Mouse (Mus musculus): ENCODE data around the gene Gm20388. TPM values are rescaled to one million over a fixed set of nuclear protein-coding genes. Genes with fewer than 3 reads are reported as not detected.

The Gm20388 gene
- polyA plus RNA-seq, 1 experiment from 2014 or later, result not detected

DNA sequence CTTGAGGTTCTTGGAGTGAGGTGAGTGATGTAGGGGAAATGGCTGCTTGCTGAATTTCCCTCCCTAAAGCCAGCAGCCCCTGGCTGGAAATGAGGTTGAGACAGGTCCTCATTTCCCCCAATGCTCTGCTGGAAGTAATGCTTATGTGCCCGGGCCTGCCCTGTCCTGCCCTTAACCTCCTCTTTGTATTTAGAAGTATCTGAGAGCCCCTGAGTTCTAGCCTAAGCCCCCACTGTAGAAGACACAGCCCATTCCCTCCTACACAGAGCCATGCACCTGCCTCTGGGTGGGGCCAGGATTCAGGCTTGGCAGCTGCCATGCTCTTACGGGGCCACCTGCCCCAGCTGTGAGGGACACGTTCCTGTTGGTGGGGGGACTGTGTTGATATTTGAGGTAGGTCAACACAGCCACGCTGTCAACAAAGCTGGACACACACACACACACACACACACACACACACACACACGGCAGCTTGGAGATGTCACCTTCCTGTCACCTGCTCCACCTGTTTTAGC is 2787.7 kb downstream of the Gm20388 start:
- Histone ChIP-seq H3K9me3 (replicated peaks) (no peaks in the 10 kb centered on the region), H3K27me3 (peaks cover 26% of the 10 kb centered on the region; the same call in 1 of the 2 replicates), H3K36me3 (peaks cover 24% of the 10 kb centered on the region), H3K4me2 (peak overlapping the region; percentile 77), H3K4me3 (replicated peaks) (peak overlapping the region; percentile 66), H3K4me1 (replicated peaks) (peaks cover 99% of the 10 kb centered on the region), H3K27ac (peak overlapping the region; percentile 85), H3K9ac (peak overlapping the region; percentile 77)
- DNase-seq, result no peak
- WGBS (ENCODE audit: insufficient replicate concordance), result 6% methylated on average over 5 of the region's 5 CpGs
- peak; percentile 39; the same call in 1 of the 2 replicates for ATAC-seq (ENCODE audit: low read depth)

DNA sequence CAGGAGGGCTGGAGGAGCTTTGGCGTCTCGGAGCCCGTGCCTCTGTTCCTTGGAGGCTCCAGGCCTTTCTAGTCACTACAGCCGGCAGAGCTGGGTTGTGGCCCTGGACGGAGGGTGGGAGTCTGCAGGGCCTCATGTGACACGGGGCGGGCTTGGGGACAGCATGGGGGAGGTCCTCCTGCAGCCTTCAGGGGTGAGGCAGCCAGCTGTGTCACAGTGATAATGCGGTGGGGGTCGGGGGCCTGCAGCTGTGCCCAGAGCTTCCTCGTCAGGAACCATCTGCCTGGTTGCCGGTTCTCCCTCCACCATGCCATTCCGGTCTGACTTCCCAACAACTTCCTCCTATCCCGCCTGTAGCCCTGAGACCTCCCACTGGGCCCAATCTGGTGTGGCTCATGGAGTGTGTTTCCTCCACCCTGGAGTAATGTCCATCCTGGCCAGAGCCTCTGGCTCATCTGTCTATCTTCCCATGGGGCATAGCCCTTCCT is 2788.4 kb downstream of the Gm20388 start, which contains the start of gene Cbfa2t3:
Gene Cbfa2t3, minus strand, starts transcription at position 105 of the 488 bp plus-strand sequence.
- Histone ChIP-seq H3K27ac (peak within 1 kb of the TSS; percentile 85), H3K36me3 (peaks cover 17% of the 10 kb centered on the region), H3K9ac (peak within 1 kb of the TSS; percentile 77), H3K4me3 (replicated peaks) (peak within 1 kb of the TSS; percentile 66), H3K27me3 (peaks cover 27% of the 10 kb centered on the region; the same call in 1 of the 2 replicates), H3K4me1 (replicated peaks) (peaks cover 95% of the 10 kb centered on the region), H3K4me2 (peak within 1 kb of the TSS; percentile 77), H3K9me3 (replicated peaks) (no peaks in the 10 kb centered on the region)
- 3% methylated on average over 13 of the region's 13 CpGs for WGBS (ENCODE audit: insufficient replicate concordance)
- DNase-seq, result peak; percentile 78
- ATAC-seq (ENCODE audit: low read depth), result peak; percentile 74

DNA sequence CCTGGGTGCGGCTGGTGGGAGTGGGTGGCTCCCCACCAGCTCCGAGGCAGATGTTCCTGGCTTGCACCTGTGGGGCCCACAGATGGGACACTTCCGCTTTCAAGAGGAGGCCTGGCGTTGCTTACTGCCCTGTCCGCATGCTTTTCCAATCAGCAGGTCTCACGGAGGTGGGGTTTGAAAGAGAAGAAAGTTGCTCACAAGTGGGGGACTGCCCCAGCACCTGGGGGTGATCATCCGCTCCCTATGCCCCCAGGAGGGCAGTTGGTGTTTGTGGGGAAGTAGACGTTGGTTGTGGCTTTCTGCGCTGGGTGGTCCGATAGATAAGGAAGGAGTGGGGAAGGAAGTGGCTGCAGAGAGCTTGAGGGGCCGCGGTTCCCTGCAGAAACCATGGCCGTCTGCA is 2790.0 kb downstream of the Gm20388 start:
- Histone ChIP-seq H3K9me3 (replicated peaks) (no peaks in the 10 kb centered on the region), H3K4me2 (peak overlapping the region; percentile 62), H3K27ac (peak overlapping the region; percentile 85), H3K4me3 (replicated peaks) (peak overlapping the region; percentile 27), H3K36me3 (peaks cover 4% of the 10 kb centered on the region), H3K9ac (peak overlapping the region; percentile 58), H3K27me3 (peaks cover 35% of the 10 kb centered on the region), H3K4me1 (replicated peaks) (peaks cover 92% of the 10 kb centered on the region)
- DNase-seq (peak; percentile 67), ATAC-seq (ENCODE audit: low read depth) (peak; percentile 50)
- WGBS (ENCODE audit: insufficient replicate concordance), result 9% methylated on average over 13 of the region's 13 CpGs

DNA sequence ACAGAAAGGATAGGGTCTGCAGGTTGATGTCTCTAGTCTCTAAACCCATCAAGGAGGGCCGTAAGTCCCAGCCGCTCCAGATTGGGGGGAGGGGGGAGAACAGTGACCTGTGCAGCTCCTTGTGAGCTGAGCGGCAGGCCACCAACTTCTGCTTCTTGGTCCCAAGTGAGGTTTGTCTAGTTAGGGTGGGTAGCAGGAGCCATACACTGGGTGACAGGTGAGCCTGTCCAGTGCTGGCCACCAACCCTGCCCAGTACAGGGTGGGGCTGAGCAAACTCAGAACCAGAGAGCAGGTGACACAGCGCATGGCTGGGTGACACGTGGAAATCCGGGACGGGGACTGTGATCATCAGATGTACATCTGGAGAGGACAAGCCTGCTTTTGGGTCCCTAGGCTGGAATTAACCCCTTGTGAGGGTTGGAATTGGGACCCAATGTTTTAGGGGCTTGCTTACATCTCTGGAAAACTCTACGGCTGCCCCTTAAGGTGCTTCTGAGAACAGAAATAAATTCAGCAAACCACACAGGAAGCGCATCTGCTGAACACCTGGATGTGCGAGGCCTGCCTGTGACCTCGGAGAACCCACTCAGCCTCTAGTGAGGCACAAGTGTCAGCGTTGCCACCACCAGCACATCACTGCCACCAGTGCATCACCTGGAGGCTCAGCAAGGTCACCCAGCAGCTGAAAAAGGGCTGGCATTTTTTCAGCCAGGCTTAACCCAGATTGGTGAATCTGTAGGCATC is 2791.0 kb downstream of the Gm20388 start:
- Histone ChIP-seq H3K27ac (peak overlapping the region; percentile 85), H3K4me3 (replicated peaks) (no peak overlapping the region), H3K36me3 (no peaks in the 10 kb centered on the region), H3K4me1 (replicated peaks) (peaks cover 89% of the 10 kb centered on the region), H3K9ac (peak overlapping the region; percentile 41; the same call in 1 of the 2 replicates), H3K27me3 (peaks cover 44% of the 10 kb centered on the region), H3K4me2 (peak overlapping the region; percentile 62), H3K9me3 (replicated peaks) (no peaks in the 10 kb centered on the region)
- DNase-seq (no peak), ATAC-seq (ENCODE audit: low read depth) (no peak)
- WGBS (ENCODE audit: insufficient replicate concordance), result 37% methylated on average over 12 of the region's 12 CpGs

DNA sequence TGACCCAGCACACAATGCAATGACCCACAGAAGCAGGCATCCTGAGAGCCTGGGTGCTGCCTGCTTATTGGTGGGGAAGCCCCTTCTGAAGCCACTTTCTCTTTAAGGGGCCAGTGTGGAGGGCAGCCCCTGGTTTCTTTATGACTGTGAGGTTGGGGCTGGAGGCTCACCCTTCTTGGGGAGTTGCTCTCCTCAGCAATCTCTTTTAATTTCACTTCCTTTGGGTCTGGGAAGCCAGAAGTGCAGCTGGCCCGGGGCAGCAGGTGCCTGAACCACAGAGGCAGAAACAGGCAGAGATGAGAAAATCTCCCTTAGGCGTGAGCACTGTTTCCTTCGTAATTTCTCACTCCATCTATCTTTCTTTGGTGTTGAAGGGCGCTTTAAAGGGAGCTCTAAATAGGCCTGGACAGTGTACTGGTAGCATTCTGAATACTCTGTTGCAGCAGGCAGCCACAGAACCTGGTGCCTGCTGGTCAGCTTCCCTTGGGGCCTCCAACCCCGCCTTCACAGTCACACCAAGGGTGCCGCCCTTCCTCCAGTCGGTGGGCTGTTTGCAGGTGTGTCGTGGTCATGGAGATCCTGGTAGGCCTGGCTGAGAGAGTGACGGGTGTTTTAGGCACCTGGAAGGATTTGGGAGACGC is 2791.8 kb downstream of the Gm20388 start:
- no peak for ATAC-seq (ENCODE audit: low read depth)
- Histone ChIP-seq H3K36me3 (no peaks in the 10 kb centered on the region), H3K27me3 (peaks cover 51% of the 10 kb centered on the region), H3K4me2 (peak overlapping the region; percentile 9; the same call in 1 of the 2 replicates), H3K27ac (peak overlapping the region; percentile 69), H3K4me1 (replicated peaks) (peaks cover 82% of the 10 kb centered on the region), H3K9ac (peak overlapping the region; percentile 41; the same call in 1 of the 2 replicates), H3K9me3 (replicated peaks) (no peaks in the 10 kb centered on the region), H3K4me3 (replicated peaks) (no peak overlapping the region)
- DNase-seq, result no peak
- 16% methylated on average over 10 of the region's 10 CpGs for WGBS (ENCODE audit: insufficient replicate concordance)

DNA sequence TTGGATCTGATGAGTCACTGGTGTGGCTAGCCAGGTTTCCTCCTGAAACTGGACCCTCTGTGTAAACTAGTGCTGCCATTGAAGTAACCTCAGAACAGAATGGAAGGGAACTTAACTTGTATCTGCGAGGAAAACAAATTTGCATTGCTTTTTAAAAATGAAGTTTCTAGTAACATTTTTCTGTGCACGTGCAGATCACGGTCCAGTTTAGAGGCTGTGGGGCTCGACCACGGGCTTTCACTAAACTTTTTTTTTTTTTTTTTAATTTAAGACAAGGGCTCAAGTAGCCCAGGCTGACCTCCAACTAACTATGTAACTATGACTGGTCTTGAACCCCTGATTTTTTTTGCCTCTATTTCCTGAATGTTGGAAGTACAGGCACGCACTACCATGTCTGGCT is 2792.3 kb downstream of the Gm20388 start:
- DNase-seq, result no peak
- WGBS (ENCODE audit: insufficient replicate concordance), result 56% methylated on average over 6 of the region's 6 CpGs
- Histone ChIP-seq H3K4me3 (replicated peaks) (no peak overlapping the region), H3K4me2 (no peak overlapping the region), H3K9ac (no peak overlapping the region), H3K4me1 (replicated peaks) (peaks cover 76% of the 10 kb centered on the region), H3K9me3 (replicated peaks) (no peaks in the 10 kb centered on the region), H3K27ac (peak overlapping the region; percentile 69), H3K36me3 (no peaks in the 10 kb centered on the region), H3K27me3 (peaks cover 54% of the 10 kb centered on the region)
- ATAC-seq (ENCODE audit: low read depth), result no peak

DNA sequence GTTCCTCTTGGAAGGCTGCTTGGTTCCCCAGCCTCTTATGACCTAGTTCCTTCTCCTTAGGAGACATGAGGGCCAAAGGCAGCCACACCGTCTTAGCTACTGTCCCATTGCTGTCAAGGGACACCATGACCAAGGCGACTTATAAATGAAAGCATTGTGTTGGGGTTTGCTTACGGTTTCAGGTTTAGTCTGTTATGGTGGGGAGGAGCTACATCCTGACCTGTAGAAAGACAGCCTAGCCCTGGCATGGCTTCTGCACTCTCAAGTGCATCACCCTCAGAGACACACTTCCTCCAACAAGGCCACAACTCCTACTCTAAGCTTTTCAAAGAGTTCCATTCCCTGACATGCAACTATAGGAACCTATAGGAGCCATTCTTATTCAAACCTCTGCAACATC is 2794.0 kb downstream of the Gm20388 start:
- Histone ChIP-seq H3K4me3 (replicated peaks) (no peak overlapping the region), H3K27me3 (peaks cover 66% of the 10 kb centered on the region), H3K36me3 (no peaks in the 10 kb centered on the region), H3K9me3 (replicated peaks) (no peaks in the 10 kb centered on the region), H3K4me2 (no peak overlapping the region), H3K4me1 (replicated peaks) (peaks cover 65% of the 10 kb centered on the region), H3K27ac (no peak overlapping the region; the same call in 1 of the 2 replicates), H3K9ac (no peak overlapping the region)
- 75% methylated on average over 3 of the region's 3 CpGs for WGBS (ENCODE audit: insufficient replicate concordance)
- ATAC-seq (ENCODE audit: low read depth) (no peak), DNase-seq (no peak)

DNA sequence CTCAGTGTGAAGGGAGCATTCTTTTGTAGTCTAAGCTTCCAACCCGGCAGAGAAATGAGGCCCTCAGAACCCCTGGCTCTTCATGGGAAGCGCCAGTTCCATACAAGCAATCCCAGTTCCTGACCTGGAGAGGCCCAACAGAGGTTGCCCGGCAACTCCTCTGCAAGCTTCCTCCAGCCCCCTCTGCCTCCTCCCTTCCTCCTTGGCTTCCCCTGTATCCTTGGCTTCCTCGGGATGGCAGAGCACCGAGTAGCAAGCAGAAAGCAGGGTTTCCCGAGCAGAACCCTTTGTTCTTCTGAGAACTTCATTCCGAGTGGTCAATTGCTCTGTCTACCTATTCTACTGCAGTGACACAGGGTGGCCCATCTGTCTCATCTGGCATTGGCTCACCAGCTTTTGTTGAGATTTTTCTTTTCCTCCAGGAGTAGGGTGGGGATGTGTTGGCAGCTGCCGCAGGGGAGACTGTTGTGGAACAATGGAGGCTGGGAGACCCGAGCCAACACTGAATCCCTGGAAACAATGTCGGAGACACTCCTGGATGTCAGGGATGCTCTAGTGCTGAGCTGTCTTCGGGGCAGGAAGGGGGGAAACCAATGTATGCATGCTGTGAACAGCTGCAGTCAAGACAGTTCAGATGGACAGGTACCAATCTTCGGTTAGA is 2795.4 kb downstream of the Gm20388 start:
- H3K9me3 ChIP-seq (replicated peaks), result no peaks in the 10 kb centered on the region
- H3K36me3 ChIP-seq, result no peaks in the 10 kb centered on the region
- 65% methylated on average over 12 of the region's 12 CpGs for WGBS (ENCODE audit: insufficient replicate concordance)
- H3K9ac ChIP-seq, result no peak overlapping the region
- ATAC-seq (ENCODE audit: low read depth) (no peak), DNase-seq (no peak)
- H3K27ac ChIP-seq, result no peak overlapping the region
- H3K4me2 ChIP-seq, result no peak overlapping the region
- peaks cover 65% of the 10 kb centered on the region for H3K4me1 ChIP-seq (replicated peaks)
- no peak overlapping the region for H3K4me3 ChIP-seq (replicated peaks)
- peaks cover 77% of the 10 kb centered on the region for H3K27me3 ChIP-seq

DNA sequence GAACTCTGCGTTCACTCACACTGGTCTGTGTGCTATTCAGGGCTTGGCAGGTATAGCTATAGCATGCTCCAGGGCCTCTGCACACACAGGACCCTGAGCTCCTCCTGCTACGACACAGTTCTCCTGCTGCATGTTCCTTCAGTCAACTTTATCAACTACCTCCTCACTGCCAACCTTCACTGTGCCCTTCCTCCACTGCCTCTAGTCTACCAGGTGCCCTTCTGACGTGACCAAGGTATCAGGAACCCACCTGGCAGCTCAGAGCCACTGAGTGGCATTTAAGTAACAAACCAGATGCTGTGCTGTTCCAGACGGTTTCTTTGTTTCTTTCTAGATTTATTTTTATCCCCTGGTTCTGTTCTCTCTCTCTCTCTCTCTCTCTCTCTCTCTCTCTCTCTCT is 2796.5 kb downstream of the Gm20388 start:
- DNase-seq (no peak), ATAC-seq (ENCODE audit: low read depth) (no peak)
- H3K36me3 ChIP-seq, result no peaks in the 10 kb centered on the region
- H3K9me3 ChIP-seq (replicated peaks), result no peaks in the 10 kb centered on the region
- 53% methylated on average over 4 of the region's 4 CpGs for WGBS (ENCODE audit: insufficient replicate concordance)
- no peak overlapping the region for H3K4me3 ChIP-seq (replicated peaks)
- no peak overlapping the region for H3K9ac ChIP-seq
- H3K4me2 ChIP-seq, result no peak overlapping the region
- peaks cover 65% of the 10 kb centered on the region for H3K4me1 ChIP-seq (replicated peaks)
- peaks cover 65% of the 10 kb centered on the region for H3K27me3 ChIP-seq
- no peak overlapping the region for H3K27ac ChIP-seq

DNA sequence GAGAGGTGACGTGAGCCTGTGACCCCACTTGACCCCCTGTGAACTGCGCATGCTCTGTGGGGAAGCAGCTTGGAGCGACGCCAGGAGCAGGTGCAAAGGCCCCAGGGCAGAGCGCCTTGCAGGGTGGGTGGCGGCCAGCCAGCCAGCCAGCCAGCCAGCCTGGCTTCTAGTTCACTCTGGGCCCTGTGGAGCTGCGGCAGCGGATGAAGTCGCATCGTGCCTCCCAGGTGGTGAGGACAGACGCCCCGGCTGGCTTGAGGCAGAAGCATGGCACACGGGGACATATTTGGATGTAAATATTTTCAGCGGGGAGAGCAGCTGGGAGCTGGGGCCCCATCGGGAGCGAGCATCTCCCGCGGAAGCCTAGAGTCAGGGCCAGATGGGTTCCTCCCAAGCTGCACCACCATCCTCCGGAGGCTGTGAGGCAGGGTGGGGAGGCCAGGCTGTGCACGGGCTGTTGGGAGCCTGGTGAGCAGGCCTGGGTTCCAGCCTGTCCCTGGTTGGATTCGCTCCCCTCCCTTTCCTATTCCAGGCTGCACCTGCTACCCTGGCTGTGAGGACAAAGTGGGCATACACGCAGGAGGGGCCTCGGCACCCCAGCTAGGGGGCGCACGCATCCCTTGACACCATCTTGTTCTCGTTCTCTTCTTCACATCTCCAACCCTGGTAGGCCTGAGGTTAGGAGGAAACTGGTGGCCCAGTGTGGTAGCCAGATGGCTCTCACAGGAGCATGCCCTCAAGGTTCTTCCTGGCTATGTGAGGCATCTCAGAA is 2798.9 kb downstream of the Gm20388 start:
- no peak overlapping the region for H3K4me3 ChIP-seq (replicated peaks)
- no peak for DNase-seq
- H3K27me3 ChIP-seq, result peaks cover 72% of the 10 kb centered on the region
- H3K4me1 ChIP-seq (replicated peaks), result peaks cover 68% of the 10 kb centered on the region
- no peak overlapping the region for H3K27ac ChIP-seq
- 59% methylated on average over 26 of the region's 26 CpGs for WGBS (ENCODE audit: insufficient replicate concordance)
- H3K36me3 ChIP-seq, result no peaks in the 10 kb centered on the region
- no peaks in the 10 kb centered on the region for H3K9me3 ChIP-seq (replicated peaks)
- H3K9ac ChIP-seq, result peak overlapping the region; percentile 22; the same call in 1 of the 2 replicates
- H3K4me2 ChIP-seq, result no peak overlapping the region
- ATAC-seq (ENCODE audit: low read depth), result no peak

All from liver, embryonic 13.5 days (tissue).